Mouse (Mus musculus) urinary bladder, adult 2 months (tissue): Measurements from ENCODE around the gene Pex10. TPM values are rescaled to one million over a fixed set of nuclear protein-coding genes. Genes with fewer than 3 reads are reported as not detected.

ENCODE experiments used
- DNase-seq: peaks from one replicate; pipeline ENCODE4 v3.0.0; 2022; ENCODE audit warnings: low spot score
- polyA plus RNA-seq: library from polyadenylated mRNA; depleted of rRNA; stranded (reverse); fragments of >200 nt; gene quantifications from 2 replicates; pipeline ENCODE4 v1.2.3, GENCODE M21; 2012; rRNA removed

The Pex10 gene
- polyA plus RNA-seq, 1 experiment, result 11.8 TPM

GRCm38 (mm10) chr4:155093431-155094149, 26.8 kb downstream of the Pex10 start:
- DNase-seq, result no peak

- no peak for DNase-seq
Measured at GRCm38 (mm10) chr4:155094565-155094964, 27.7 kb downstream of the Pex10 start.

- DNase-seq, result peak; percentile 64
Measured at GRCm38 (mm10) chr4:155095238-155095900, 28.6 kb downstream of the Pex10 start.

GRCm38 (mm10) chr4:155095967-155096366, 29.2 kb downstream of the Pex10 start:
- no peak for DNase-seq

- no peak for DNase-seq
Measured at GRCm38 (mm10) chr4:155097452-155097851, 30.6 kb downstream of the Pex10 start.

- DNase-seq, result no peak
Measured at GRCm38 (mm10) chr4:155098572-155098971, 31.8 kb downstream of the Pex10 start.

- no peak for DNase-seq
Measured at GRCm38 (mm10) chr4:155107886-155108285, 41.1 kb downstream of the Pex10 start.

- DNase-seq, result no peak
Measured at GRCm38 (mm10) chr4:155109471-155109870, 42.7 kb downstream of the Pex10 start.

GRCm38 (mm10) chr4:155113766-155114410, 47.1 kb downstream of the Pex10 start:
- no peak for DNase-seq

- no peak for DNase-seq
Measured at GRCm38 (mm10) chr4:155116607-155117006, 49.8 kb downstream of the Pex10 start.

- DNase-seq, result no peak
Measured at GRCm38 (mm10) chr4:155117396-155117978, 50.7 kb downstream of the Pex10 start.

GRCm38 (mm10) chr4:155118278-155118677, 51.5 kb downstream of the Pex10 start:
- no peak for DNase-seq

- no peak for DNase-seq
Measured at GRCm38 (mm10) chr4:155120038-155120437, 53.2 kb downstream of the Pex10 start.

- no peak for DNase-seq
Measured at GRCm38 (mm10) chr4:155120583-155120982, 53.8 kb downstream of the Pex10 start.

GRCm38 (mm10) chr4:155121222-155121621, 54.4 kb downstream of the Pex10 start:
- no peak for DNase-seq

Other genes with a start within 250 kb of the Pex10 start
- 0.06 and 0.09 TPM in 2 replicates for gene Ttc34, start 229.6 kb upstream of the Pex10 start, polyA plus RNA-seq
- gene Mmel1, start 197.4 kb upstream of the Pex10 start, polyA plus RNA-seq, result 0.06 and 0.07 TPM in 2 replicates
- 33.1 and 35.2 TPM in 2 replicates for gene Fam213b, start 167.9 kb upstream of the Pex10 start, polyA plus RNA-seq
- gene Tnfrsf14, start 138.5 kb upstream of the Pex10 start, polyA plus RNA-seq, result 18.8 and 21.4 TPM in 2 replicates
- 0.06 and 0.07 TPM in 2 replicates for gene Hes5, start 106.1 kb upstream of the Pex10 start, polyA plus RNA-seq
- 39.8 and 45.9 TPM in 2 replicates for gene Pank4, start 102.9 kb upstream of the Pex10 start, polyA plus RNA-seq
- gene Plch2, start 10.2 kb upstream of the Pex10 start, polyA plus RNA-seq, result 83.1 and 93.6 TPM in 2 replicates
- 130 and 159 TPM in 2 replicates for gene Rer1, start 19.4 kb downstream of the Pex10 start, polyA plus RNA-seq
- gene Morn1, start 19.6 kb downstream of the Pex10 start, polyA plus RNA-seq, result 6.7 and 7.0 TPM in 2 replicates
- 43.6 and 67.2 TPM in 2 replicates for gene Ski, start 155.6 kb downstream of the Pex10 start, polyA plus RNA-seq
- 47.5 and 51.8 TPM in 2 replicates for gene Faap20, start 182.8 kb downstream of the Pex10 start, polyA plus RNA-seq